Mouse (Mus musculus): ENCODE measurements around the gene Tubg2. TPM values are rescaled to one million over a fixed set of nuclear protein-coding genes. Genes with fewer than 3 reads are reported as not detected.

Tubg2 gene
- polyA plus RNA-seq, 1 experiment from 2014 or later = 1.8 TPM

GRCm38 (mm10) chr11:101176117-101176691, 20.5 kb downstream of the Tubg2 start:
- H3K27me3 ChIP-seq (replicated peaks; ENCODE audit: control insufficient read depth, insufficient read depth, low read length) = peaks cover 76% of the 10 kb centered on the region
- DNase-seq (ENCODE audit: low spot score) = no peak
- no peak overlapping the region for H3K27ac ChIP-seq (ENCODE audit: low read depth, low read length)
- H3K36me3 ChIP-seq (ENCODE audit: control insufficient read depth, insufficient read depth, low read length) = no peaks in the 10 kb centered on the region
- H3K4me1 ChIP-seq (replicated peaks; ENCODE audit: control insufficient read depth, insufficient read depth, low read length) = peaks cover 30% of the 10 kb centered on the region
- WGBS = 3% methylated on average over 25 of the region's 25 CpGs
- no peak for ATAC-seq (replicated peaks; ENCODE audit: low FRiP score)
- peak overlapping the region; percentile 48 for H3K4me2 ChIP-seq
- peak overlapping the region; percentile 31 for H3K4me3 ChIP-seq (ENCODE audit: low read depth, low read length)
- H3K9ac ChIP-seq (ENCODE audit: low read depth, low read length) = no peak overlapping the region
- H3K9me3 ChIP-seq (ENCODE audit: control insufficient read depth, low read length) = no peaks in the 10 kb centered on the region

GRCm38 (mm10) chr11:101176933-101177773, 21.4 kb downstream of the Tubg2 start:
- 34% methylated on average over 22 of the region's 22 CpGs for WGBS
- H3K4me2 ChIP-seq = no peak overlapping the region
- H3K36me3 ChIP-seq (ENCODE audit: control insufficient read depth, insufficient read depth, low read length) = no peaks in the 10 kb centered on the region
- no peak overlapping the region for H3K27ac ChIP-seq (ENCODE audit: low read depth, low read length)
- ATAC-seq (replicated peaks; ENCODE audit: low FRiP score) (no peak), DNase-seq (ENCODE audit: low spot score) (no peak)
- H3K4me3 ChIP-seq (ENCODE audit: low read depth, low read length) = no peak overlapping the region
- H3K4me1 ChIP-seq (replicated peaks; ENCODE audit: control insufficient read depth, insufficient read depth, low read length) = peaks cover 25% of the 10 kb centered on the region
- no peak overlapping the region for H3K9ac ChIP-seq (ENCODE audit: low read depth, low read length)
- no peaks in the 10 kb centered on the region for H3K9me3 ChIP-seq (ENCODE audit: control insufficient read depth, low read length)
- peaks cover 71% of the 10 kb centered on the region for H3K27me3 ChIP-seq (replicated peaks; ENCODE audit: control insufficient read depth, insufficient read depth, low read length)

GRCm38 (mm10) chr11:101178061-101179058, 22.7 kb downstream of the Tubg2 start:
- 59% methylated on average over 36 of the region's 36 CpGs for WGBS
- Histone ChIP-seq H3K36me3 (ENCODE audit: control insufficient read depth, insufficient read depth, low read length) (no peaks in the 10 kb centered on the region), H3K27ac (ENCODE audit: low read depth, low read length) (no peak overlapping the region), H3K4me1 (replicated peaks; ENCODE audit: control insufficient read depth, insufficient read depth, low read length) (peaks cover 15% of the 10 kb centered on the region), H3K27me3 (replicated peaks; ENCODE audit: control insufficient read depth, insufficient read depth, low read length) (peaks cover 66% of the 10 kb centered on the region), H3K9me3 (ENCODE audit: control insufficient read depth, low read length) (no peaks in the 10 kb centered on the region), H3K4me3 (ENCODE audit: low read depth, low read length) (no peak overlapping the region), H3K9ac (ENCODE audit: low read depth, low read length) (no peak overlapping the region), H3K4me2 (no peak overlapping the region)
- DNase-seq (ENCODE audit: low spot score) (no peak), ATAC-seq (replicated peaks; ENCODE audit: low FRiP score) (no peak)

- Histone ChIP-seq H3K9me3 (ENCODE audit: control insufficient read depth, low read length) (no peaks in the 10 kb centered on the region), H3K27me3 (replicated peaks; ENCODE audit: control insufficient read depth, insufficient read depth, low read length) (peaks cover 60% of the 10 kb centered on the region), H3K9ac (ENCODE audit: low read depth, low read length) (no peak overlapping the region), H3K4me3 (ENCODE audit: low read depth, low read length) (no peak overlapping the region), H3K4me1 (replicated peaks; ENCODE audit: control insufficient read depth, insufficient read depth, low read length) (peaks cover 6% of the 10 kb centered on the region), H3K36me3 (ENCODE audit: control insufficient read depth, insufficient read depth, low read length) (no peaks in the 10 kb centered on the region), H3K4me2 (no peak overlapping the region), H3K27ac (ENCODE audit: low read depth, low read length) (no peak overlapping the region)
- DNase-seq (ENCODE audit: low spot score) (no peak), ATAC-seq (replicated peaks; ENCODE audit: low FRiP score) (no peak)
- 83% methylated on average over 15 of the region's 15 CpGs for WGBS
Measured at GRCm38 (mm10) chr11:101179306-101179705, 23.6 kb downstream of the Tubg2 start.

- Histone ChIP-seq H3K4me2 (no peak overlapping the region), H3K4me1 (replicated peaks; ENCODE audit: control insufficient read depth, insufficient read depth, low read length) (peaks cover 4% of the 10 kb centered on the region; the same call in 1 of the 2 replicates), H3K27me3 (replicated peaks; ENCODE audit: control insufficient read depth, insufficient read depth, low read length) (peaks cover 50% of the 10 kb centered on the region), H3K4me3 (ENCODE audit: low read depth, low read length) (no peak overlapping the region), H3K27ac (ENCODE audit: low read depth, low read length) (no peak overlapping the region), H3K9me3 (ENCODE audit: control insufficient read depth, low read length) (no peaks in the 10 kb centered on the region), H3K9ac (ENCODE audit: low read depth, low read length) (no peak overlapping the region), H3K36me3 (ENCODE audit: control insufficient read depth, insufficient read depth, low read length) (no peaks in the 10 kb centered on the region)
- DNase-seq (ENCODE audit: low spot score) = no peak
- ATAC-seq (replicated peaks; ENCODE audit: low FRiP score) = no peak
- 70% methylated on average over 17 of the region's 17 CpGs for WGBS
Measured at GRCm38 (mm10) chr11:101180261-101180660, 24.6 kb downstream of the Tubg2 start.

- no peaks in the 10 kb centered on the region for H3K36me3 ChIP-seq (ENCODE audit: control insufficient read depth, insufficient read depth, low read length)
- no peak overlapping the region for H3K27ac ChIP-seq (ENCODE audit: low read depth, low read length)
- WGBS = 33% methylated on average over 10 of the region's 10 CpGs
- H3K4me1 ChIP-seq (replicated peaks; ENCODE audit: control insufficient read depth, insufficient read depth, low read length) = peaks cover 4% of the 10 kb centered on the region; the same call in 1 of the 2 replicates
- DNase-seq (ENCODE audit: low spot score) = no peak
- no peak overlapping the region for H3K9ac ChIP-seq (ENCODE audit: low read depth, low read length)
- H3K9me3 ChIP-seq (ENCODE audit: control insufficient read depth, low read length) = no peaks in the 10 kb centered on the region
- H3K27me3 ChIP-seq (replicated peaks; ENCODE audit: control insufficient read depth, insufficient read depth, low read length) = peaks cover 42% of the 10 kb centered on the region
- H3K4me3 ChIP-seq (ENCODE audit: low read depth, low read length) = no peak overlapping the region
- ATAC-seq (replicated peaks; ENCODE audit: low FRiP score) = no peak
- H3K4me2 ChIP-seq = no peak overlapping the region
Measured at GRCm38 (mm10) chr11:101180846-101181740, 25.4 kb downstream of the Tubg2 start.

- Histone ChIP-seq H3K4me3 (ENCODE audit: low read depth, low read length) (no peak overlapping the region), H3K27me3 (replicated peaks; ENCODE audit: control insufficient read depth, insufficient read depth, low read length) (peaks cover 33% of the 10 kb centered on the region)
- no peak for ATAC-seq (replicated peaks; ENCODE audit: low FRiP score)
Measured at GRCm38 (mm10) chr11:101181961-101182360, 26.3 kb downstream of the Tubg2 start.

More at GRCm38 (mm10) chr11:101181961-101182360, 26.3 kb downstream of the Tubg2 start:
- Histone ChIP-seq H3K4me1 (replicated peaks; ENCODE audit: control insufficient read depth, insufficient read depth, low read length) (no peaks in the 10 kb centered on the region), H3K9ac (ENCODE audit: low read depth, low read length) (no peak overlapping the region), H3K4me2 (no peak overlapping the region), H3K27ac (ENCODE audit: low read depth, low read length) (no peak overlapping the region), H3K9me3 (ENCODE audit: control insufficient read depth, low read length) (no peaks in the 10 kb centered on the region), H3K36me3 (ENCODE audit: control insufficient read depth, insufficient read depth, low read length) (no peaks in the 10 kb centered on the region; the same call in 1 of the 2 replicates)
- WGBS = 88% methylated on average over 11 of the region's 11 CpGs
- no peak for DNase-seq (ENCODE audit: low spot score)

Measured in liver, embryonic 11.5 days (tissue).